Mouse (Mus musculus): ENCODE data around the gene Syne1.

Syne1 gene

DNA sequence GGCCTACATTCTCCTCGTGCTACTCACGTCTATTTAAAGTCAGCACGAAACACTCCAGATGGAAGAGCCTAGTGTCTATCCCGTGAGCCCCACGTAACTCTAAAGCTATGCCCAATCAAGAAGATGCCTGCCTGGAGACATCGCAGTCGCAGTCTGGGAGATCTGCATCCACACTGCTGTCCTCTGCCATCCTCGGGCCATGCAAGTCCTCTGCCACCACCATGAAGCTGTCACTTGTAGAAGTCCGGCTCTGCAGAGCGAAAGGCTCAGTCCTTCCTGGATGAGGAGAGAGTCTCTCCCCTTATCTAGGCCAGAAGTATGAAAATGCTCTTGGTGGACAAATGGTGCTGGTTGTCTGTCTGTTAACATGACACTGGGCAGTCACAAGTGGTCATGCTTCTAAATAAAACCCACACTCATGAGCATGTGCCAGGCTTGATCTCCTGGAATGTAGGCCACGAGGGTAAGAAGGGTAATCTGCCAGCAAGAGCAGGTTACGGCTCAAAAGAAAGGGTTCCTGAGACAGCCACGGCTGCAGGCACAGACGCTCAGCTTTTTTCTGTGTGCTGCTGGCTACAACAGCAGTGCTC lies 482.5 kb downstream of the Syne1 start, which contains the start of gene Gm10097:
Gm10097 (plus strand) TSS at position 517 of the 590 bp plus-strand sequence.
- DNase-seq (ENCODE audit: low spot score in 2 of 2) = peak in 1 of 2 experiments; percentile 29

DNA sequence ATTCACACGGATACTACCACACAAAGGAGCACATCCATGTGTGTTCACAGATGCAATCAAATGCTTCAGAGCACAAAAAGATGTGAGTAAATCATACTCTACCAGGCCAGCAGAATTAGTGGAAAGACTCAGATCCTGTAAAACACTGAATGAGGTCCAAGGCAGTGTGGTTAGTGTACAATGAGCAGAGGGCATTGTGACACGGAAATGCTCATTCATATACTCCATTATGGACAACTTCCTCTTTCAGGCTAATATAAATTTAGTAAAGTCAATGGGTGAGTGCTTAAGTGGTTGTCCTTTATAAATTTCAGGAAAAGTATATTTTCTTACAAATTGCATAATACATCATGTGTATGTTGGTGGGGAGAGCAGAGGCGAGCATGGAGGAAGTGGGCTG lies 484.2 kb downstream of the Syne1 start:
- no peak for DNase-seq (ENCODE audit: low spot score in 2 of 2)

DNA sequence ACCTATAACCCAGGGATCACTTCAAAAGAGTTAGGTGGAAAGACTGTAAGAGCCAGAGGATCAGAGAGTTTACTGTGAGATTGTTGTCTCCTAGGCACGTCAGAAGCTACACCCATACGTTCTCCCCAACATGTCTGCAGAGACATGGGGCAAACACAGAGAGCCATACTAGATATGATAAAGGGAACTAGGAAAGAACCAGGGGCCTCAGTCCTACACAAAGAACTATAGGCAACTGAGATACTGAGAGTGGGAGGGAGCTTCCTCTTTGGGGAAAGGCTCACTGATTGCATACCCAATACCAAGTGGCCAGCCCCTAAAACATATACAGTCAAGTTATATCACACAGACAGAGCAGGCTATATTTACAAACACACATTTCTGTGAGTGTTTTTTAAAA lies 491.3 kb downstream of the Syne1 start:
- DNase-seq (ENCODE audit: low spot score in 2 of 2) = no peak

DNA sequence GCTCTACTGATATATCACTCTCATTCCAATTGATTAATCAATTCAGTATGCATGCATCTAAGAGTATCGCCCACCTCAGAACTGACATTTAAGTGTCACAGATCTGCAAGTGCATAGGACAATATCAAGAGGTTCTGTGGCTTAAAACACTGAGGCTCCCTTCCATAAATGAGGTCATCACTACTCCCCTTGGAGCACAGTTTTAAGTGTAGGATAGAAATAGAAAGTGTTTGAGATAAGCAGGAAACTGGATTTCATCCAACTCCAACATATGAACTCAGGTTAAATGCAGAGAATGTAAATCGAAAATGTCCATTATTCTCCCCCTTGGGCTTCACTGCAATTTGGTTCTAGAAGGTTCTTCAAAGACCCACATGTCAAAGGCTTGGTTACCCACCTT lies 492.4 kb downstream of the Syne1 start:
- no peak for DNase-seq (ENCODE audit: low spot score in 2 of 2)

DNA sequence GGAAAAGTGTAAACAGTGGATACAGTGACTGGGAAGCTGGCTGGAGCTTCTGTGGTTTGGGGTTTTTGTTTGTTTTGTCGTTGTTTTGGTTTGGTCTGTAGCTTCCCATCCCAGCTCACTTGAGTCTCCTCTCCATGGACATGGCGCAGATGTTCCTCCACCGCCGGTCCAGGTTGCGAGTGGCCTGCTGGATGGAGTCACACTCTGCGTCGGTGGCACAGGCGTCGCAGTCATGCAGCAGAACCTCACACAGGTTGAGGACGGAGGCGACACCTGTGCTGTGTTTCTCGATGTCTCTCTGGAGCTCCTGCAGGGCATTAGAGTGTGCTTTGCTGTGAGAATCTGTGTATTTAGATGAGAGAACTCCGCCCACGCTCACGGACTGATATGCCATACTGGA lies 493.6 kb downstream of the Syne1 start:
- DNase-seq (ENCODE audit: low spot score in 2 of 2) = no peak

DNA sequence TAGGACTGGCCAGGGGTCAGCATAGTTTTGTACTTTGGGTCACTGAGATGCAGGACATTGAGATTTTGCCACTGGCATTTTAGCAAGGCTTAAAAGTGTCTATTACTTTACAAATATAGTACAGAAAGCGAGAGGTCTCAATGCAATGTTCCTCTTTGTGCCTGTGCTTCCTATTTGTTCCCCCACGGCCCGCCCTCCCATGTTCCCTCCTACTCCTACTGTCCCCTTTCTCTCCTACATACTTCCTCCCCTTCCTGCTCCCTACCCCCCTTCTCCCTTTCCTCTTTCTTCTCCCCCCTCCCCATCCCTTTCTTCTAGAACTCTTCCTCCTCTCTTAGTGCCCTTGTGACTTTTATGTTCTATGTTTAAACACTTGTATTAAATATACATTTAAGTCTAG lies 494.3 kb downstream of the Syne1 start:
- no peak for DNase-seq (ENCODE audit: low spot score in 2 of 2)

DNA sequence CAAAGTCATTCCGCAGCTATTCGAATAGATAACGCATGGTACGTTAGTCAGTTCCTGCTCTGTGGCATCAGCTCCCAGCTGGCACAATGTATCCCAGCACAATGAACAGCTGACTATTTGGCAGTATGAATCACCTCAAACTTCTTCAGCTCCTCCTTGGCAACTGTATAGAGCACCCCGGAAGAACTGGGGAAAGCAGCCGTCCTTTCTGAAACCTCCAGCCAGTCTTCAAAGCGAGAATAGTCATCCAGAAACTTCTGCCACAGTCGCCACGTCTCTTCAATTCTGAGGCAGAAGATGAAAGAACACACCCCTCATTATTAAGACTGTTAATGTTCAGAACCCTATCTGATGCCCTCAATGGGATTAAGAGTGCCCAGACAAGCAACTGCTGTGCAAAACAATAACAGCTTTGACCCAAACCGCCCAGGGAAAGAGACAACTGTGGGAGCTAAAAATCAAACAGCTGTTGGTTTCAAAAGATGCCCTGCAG lies 495.0 kb downstream of the Syne1 start:
- DNase-seq (ENCODE audit: low spot score in 2 of 2) = no peak

DNA sequence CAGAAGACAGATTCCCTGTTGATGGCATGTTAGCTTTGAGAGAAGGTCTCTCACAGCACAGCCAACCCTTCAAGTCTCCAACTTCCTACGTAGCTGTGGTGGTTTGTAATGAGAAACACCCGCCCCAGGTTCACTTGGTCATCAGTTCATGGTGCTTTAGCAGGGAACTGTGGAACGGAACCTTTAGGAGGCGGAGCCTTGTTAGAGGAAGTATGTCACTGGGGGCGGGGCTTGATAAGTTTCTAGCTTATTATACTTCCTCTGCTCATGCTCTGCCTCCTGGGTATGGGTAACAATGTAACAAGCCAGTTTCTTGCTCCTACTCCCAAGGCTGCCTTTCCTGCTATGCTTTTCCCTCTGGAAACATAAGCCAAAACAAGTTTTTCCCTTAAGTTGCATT lies 505.6 kb downstream of the Syne1 start:
- DNase-seq (ENCODE audit: low spot score in 2 of 2) = no peak

DNA sequence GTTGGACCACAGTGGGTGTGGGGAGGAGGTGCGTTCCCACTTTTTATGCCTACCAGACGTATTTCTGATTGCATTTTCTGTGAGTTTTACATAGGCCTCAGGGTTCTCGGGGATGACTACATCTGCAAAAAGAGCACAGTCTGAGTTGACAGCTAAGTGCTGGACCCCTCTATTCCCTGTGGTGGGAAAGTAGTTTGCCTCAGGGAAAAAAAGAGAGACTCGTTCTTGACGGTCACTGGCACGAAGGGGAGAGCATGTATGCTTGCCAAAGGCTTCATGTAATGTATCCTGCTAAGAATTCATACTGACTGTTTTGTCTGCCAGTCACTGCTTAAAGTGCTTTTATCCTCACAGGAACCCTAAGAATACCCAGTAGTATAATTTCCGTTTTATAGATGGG lies 506.1 kb downstream of the Syne1 start:
- no peak for DNase-seq (ENCODE audit: low spot score in 2 of 2)

DNA sequence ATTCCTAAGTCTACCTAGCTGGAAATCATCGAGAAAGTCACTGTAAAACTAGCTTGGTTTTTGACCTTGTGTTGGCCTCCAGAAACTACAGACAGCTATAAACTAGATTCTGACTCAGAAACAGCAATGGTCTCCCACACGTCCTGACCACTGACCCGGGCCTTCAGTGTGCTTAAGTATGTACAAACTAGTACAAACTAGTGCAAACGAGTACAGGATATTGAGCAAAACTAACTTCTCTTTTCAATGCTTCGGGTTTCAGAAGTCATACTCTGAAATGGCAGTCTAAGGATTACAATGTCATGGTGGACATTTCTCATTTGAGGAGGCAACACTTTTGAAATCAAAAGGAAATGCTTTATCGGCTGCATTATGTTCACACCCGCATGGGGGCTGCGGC lies 506.8 kb downstream of the Syne1 start:
- no peak for DNase-seq (ENCODE audit: low spot score in 2 of 2)

DNA sequence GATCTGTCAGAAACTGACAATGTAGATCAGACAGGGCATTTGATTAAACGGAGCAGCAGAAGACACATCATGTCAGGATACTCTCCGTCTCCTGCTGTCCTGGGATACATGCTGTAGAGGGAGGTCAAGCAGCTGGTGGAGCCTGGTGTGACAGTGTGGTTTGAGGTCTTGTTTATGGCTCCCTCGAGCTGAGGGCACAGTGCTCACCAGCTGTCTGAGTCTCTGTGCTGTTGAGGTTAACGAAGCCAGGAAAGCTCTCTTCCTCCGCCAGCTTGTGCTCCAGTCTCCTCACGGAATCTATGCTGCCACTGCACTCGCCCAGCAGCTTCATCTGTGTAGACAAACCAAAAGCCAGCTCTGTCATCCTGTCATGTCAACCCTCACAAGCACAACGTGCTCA lies 510.0 kb downstream of the Syne1 start:
- no peak for DNase-seq (ENCODE audit: low spot score in 2 of 2)

DNA sequence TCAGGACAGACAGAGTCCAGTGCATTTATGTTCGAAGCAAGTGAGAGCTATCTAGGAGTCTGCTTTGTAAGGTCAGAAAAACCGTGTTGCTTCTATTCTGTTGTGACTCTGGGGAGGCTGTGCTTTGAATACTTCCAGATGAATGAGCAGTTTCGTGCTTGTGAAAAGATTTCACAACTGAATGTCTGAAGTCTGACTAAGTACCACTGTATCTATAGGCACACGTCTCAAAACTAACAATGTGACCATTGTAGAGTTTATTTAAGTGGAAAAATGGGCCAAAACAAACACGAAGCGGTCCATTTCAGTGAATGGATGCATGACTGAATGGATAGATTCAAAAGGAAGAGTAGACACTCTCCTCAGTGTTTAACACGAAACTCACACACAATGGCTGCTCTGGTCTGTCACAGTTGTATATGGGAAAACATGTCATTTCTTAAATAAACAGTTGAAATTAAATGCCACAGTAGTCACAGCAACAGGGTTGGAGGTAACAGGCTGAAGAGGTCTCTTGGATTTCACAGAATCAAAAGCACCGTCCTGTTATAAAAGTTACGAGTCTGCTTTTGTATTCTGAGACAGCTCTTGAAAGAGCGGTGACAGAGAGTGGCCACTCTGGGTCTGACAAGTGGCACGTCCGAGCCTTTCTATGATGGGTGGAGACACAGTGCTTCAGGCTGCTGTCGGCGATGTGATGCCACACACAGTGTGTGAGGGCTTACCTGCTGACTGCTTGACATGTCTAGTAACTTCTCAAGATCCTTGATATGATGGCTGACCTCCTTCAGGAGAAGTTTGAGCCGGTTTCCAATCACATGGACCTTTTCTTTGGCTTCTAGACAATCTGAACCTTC lies 518.9 kb downstream of the Syne1 start:
- no peak for DNase-seq (ENCODE audit: low spot score in 2 of 2)

DNA sequence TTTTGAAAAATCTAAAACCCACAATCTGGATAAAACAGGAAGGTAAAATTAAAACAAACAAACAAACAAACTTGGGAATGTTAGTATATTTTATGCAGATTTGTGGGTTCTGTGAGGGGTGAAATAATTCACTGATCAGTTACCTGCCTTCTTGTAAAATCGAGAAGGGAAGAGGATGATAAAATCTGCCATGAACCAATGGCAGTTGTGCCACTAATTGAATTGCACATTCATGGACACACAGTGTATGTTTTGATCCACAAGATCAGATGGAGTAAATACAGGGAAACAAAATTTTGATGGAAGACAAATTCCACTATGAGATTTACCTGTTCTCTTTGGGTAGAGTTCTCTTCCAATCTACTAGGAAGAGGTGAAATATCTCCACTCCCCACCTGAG lies 521.4 kb downstream of the Syne1 start:
- no peak for DNase-seq (ENCODE audit: low spot score in 2 of 2)

DNA sequence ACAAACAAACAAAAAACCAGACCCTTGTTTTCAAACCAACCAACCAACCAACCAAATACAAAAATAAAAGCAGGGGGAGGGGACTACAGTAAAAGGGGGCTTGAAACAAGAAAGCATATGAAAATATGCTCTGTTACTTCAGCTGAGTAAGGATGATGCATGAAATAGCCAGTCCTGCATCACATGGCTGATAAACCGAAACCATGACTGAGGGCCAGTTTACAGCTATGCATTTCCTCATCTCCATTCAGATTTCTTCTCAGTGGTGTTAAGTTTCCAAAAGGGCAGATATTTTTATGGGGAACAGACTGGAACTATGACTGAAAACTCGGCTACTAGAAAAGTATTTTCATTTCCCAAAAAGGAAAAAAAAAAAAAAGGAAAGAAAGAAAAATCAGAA lies 522.1 kb downstream of the Syne1 start:
- no peak for DNase-seq (ENCODE audit: low spot score in 2 of 2)

DNA sequence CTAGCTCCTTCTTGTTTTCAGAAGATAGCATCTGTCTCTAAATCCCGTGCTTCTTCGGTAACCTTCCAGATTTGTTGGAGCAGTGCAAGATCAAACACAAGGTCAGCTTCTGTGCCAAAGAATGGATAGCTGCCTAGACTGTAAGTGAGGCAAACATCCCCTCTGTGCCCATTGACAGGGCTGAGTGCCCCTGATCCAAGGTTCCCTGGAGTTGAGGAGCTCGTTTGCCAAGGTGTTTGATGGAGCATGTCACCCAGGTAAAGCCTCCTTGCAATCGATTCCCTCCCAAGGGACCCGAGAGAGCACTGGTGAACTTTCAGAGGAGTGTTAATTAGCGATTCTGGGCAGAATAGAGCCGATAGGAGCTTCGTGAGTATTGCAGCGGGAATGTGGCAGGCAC lies 523.0 kb downstream of the Syne1 start:
- DNase-seq (ENCODE audit: low spot score in 2 of 2) = no peak

DNA sequence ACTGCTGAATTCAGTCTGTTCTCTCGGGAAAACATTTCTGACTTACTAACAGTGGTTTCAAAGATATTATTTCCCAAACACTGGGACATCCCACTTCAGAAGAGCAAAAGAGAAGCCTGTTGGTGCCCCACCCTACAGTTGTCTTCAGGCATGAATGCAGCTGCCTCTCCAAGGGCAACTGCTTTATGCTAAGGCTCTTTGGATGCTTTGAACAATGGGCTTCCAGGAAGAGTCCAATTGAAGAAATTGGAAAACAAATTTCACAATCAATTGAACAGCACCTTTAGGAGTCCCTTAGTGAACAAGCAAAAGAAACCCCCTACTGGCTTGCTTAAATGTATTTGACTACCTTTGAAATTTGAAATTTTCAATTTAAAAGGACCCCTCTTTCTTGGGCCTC lies 524.1 kb downstream of the Syne1 start:
- no peak for DNase-seq (ENCODE audit: low spot score in 2 of 2)

DNA sequence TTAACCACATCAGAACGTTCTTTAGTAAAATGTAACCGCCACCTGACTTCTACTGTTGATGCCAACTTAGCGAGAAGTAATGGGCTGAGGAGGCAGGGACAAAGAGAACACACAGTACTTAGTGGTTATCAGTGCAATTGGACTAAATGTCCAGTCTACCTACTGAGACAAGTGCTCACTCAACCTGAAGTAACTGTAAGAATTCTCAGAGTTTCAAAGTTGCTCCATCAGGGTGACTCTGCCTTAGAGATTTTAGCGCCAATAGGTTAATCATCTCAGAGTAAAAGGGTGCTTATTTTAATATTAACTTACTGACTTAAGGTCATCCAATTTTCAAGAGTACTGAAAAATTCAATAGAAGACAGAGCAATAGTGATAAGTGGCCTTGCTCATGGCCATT lies 525.4 kb downstream of the Syne1 start:
- no peak for DNase-seq (ENCODE audit: low spot score in 2 of 2)

DNA sequence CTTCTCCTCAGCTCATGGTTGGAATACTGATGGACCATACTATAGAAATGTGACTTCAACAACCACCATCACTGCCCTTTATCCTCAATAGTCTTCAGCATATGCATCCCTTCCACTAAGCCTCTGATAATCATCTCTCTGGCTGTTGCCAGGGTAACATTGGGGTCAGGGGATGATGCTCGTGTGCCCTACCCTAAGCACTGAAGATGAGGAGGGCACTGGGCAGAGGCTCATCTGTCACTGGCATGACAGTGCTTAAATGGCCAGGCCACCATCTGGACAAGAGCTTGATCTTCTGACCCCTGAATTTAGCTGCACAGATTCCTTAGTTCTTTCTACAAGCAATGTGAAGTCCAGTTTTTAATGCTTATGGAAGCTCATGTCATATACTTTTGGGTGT lies 534.1 kb downstream of the Syne1 start:
- no peak for DNase-seq (ENCODE audit: low spot score in 2 of 2)

DNA sequence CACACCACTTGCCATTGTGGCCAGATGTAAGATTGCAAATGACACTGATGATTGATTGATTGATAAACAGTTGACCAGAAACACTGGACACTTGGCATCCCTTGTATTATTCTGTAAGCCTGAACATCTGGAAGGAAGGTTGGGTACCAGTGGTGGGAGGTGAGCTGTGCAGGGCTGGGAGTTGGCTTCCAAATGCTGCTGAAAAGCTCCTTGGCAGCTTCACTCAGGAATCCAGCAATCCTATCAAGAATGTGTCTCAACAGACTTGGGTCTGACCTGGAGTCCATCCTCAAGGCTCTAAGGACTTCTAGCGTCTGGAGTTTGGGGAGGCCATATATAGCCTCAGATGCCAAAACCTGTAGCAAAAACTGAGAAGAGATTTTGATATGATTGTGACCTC lies 536.3 kb downstream of the Syne1 start:
- DNase-seq (ENCODE audit: low spot score in 2 of 2) = no peak

DNA sequence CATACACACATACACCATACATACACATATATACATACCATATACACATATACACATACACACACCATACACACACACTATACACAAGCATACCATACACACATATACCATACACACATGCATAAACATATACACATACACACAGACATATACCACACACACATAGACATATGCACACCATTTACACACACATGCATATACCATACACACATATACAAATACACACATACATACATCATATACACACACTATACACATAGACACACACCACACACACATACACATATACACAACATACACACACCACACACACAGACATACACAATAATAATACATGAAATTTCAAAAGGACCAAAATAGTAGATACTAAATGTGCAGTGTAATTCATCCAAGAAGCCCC lies 539.3 kb downstream of the Syne1 start:
- DNase-seq (ENCODE audit: low spot score in 2 of 2) = no peak

DNA sequence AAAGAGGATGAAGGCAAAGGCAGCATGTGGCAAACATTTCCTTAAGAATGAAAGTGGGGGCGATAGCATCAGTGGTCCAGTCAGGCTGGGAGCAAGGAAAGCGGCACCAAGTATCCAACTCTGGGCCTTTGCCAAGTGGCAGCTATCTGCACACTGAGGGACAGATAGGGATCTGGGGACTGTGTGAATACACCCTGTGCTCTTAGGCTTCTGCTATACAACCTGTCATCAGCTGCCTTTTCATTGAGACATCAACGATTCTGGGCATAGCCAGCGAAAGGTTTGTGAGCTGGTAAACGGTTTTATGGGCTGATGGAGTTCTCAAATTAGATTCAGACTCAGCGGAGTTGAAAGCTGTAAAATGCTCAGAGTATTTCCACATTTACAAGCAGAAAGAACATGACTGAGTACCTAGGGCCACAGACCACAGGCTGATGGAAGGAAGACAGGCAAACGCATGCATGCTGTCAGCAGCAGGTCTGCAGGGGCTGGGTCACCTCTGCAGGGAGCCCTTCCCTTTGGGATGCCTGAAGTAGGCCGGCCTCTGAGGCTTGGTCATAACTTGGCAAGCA lies 542.4 kb downstream of the Syne1 start:
- DNase-seq (ENCODE audit: low spot score in 2 of 2) = no peak

DNA sequence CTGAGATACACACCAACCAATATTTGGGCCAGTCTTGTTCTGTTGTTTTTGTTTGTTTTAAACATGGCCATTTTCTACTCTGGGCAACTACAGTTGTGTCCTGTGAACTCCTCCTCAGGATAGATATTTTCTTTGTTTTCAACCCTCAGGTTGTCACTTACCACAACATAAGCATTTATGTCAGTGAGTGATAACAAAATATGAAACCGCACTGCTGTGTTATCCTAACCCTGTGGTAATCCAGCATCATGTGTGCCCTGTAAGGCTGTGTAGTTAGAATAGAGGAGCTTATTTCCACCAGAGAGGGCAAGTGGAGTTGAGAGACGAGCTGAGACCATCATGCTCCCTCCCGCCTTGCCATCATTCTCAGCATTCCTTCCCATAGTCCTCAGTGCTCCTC lies 554.7 kb downstream of the Syne1 start:
- DNase-seq (ENCODE audit: low spot score in 2 of 2) = no peak

DNA sequence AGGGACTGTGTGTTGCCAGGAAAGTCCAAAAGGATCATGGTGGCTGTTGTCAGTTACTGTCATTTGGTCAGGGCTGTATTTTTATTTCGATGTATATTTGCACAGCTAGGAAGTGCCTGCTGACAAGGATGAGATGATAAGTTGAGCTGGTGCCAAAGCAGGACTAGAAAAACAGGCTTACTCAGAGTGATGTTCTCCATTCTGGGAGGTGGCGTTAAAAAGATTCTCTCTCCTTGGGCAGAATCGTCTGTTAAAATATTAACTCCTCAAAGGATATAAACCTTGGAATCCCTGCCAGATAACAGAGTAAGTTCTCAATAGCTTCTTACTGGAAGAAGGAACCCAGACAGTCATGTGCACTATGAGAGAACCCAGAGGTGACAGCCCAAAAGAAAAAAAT lies 557.5 kb downstream of the Syne1 start:
- peak in 1 of 2 experiments; percentile 32 for DNase-seq (ENCODE audit: low spot score in 2 of 2)
